Mouse (Mus musculus) hindbrain, embryonic 16.5 days (tissue): ENCODE data around the gene Macrod1. TPM values are rescaled to one million over a fixed set of nuclear protein-coding genes. Genes with fewer than 3 reads are reported as not detected.

ENCODE experiments used
- ATAC-seq: fragments of 200-750 bp; cut with Nextera tagmentation; 2 replicates; pipeline ENCODE4 v1.8.0; 2017; ENCODE audit warnings: moderate TSS enrichment, moderate library complexity
- H3K27ac ChIP-seq: fragments of 300-500 bp; sonication (generic); 2 replicates; pipeline ENCODE4 v1.5.1; 2014; ENCODE audit warnings: low read depth, mild to moderate bottlenecking, control low read depth, low read length, moderate library complexity
- H3K27me3 ChIP-seq: fragments of 300-500 bp; sonication (generic); replicated peaks from 2 replicates; pipeline ENCODE4 v1.6.1; 2014; ENCODE audit warnings: low read length; ENCODE audit not compliant: control insufficient read depth, insufficient read depth
- H3K36me3 ChIP-seq: fragments of 300-500 bp; sonication (generic); 2 replicates; pipeline ENCODE4 v1.6.1; 2014; ENCODE audit warnings: mild to moderate bottlenecking, low read length, moderate library complexity, mixed read lengths; ENCODE audit not compliant: control insufficient read depth, insufficient read depth
- H3K4me1 ChIP-seq: fragments of 300-500 bp; sonication (generic); 2 replicates; pipeline ENCODE4 v1.6.1; 2014; ENCODE audit warnings: low read depth, low read length; ENCODE audit not compliant: control insufficient read depth, insufficient read depth
- H3K4me2 ChIP-seq: fragments of 300-500 bp; sonication (generic); 2 replicates; pipeline ENCODE4 v1.6.1; 2014; ENCODE audit warnings: mild to moderate bottlenecking, low read length, control low read depth, moderate library complexity
- H3K4me3 ChIP-seq: fragments of 300-500 bp; sonication (generic); 2 replicates; pipeline ENCODE4 v1.5.1; 2014; ENCODE audit warnings: mild to moderate bottlenecking, low read length, control low read depth, moderate library complexity
- H3K9ac ChIP-seq: fragments of 300-500 bp; sonication (generic); 2 replicates; pipeline ENCODE4 v1.6.1; 2014; ENCODE audit warnings: low read depth, mild to moderate bottlenecking, control low read depth, low read length, moderate library complexity
- H3K9me3 ChIP-seq: fragments of 300-500 bp; sonication (generic); 2 replicates; pipeline ENCODE4 v1.6.1; 2014; ENCODE audit warnings: mild to moderate bottlenecking, low read length, moderate library complexity; ENCODE audit not compliant: control insufficient read depth
- WGBS: fragments of 180-500 bp; shearing (Covaris S2); extraction: QIAGEN DNeasy Blood & Tissue Kit; methylation state at CpG from one replicate; pipeline ENCODE4 v1.1.7; 2014; 5-methylcytosine and 5-hydroxymethylcytosine counted together
- polyA plus RNA-seq: library from polyadenylated mRNA; unstranded; fragments of >200 nt; fragmentation: Nextera tagmentation; extraction: Ambion mirVana; gene quantifications from 2 replicates; pipeline ENCODE4 v1.2.1, GENCODE M21; 2015

Gene Macrod1
- polyA plus RNA-seq, 1 experiment from 2014 or later = 6.3 TPM

- Histone ChIP-seq H3K4me3 (no peak overlapping the region), H3K27me3 (peaks cover 2% of the 10 kb centered on the region; the same call in 1 of the 2 replicates), H3K36me3 (no peaks in the 10 kb centered on the region), H3K9me3 (no peaks in the 10 kb centered on the region), H3K4me2 (no peak overlapping the region), H3K4me1 (peaks cover 53% of the 10 kb centered on the region), H3K9ac (peak overlapping the region; percentile 43), H3K27ac (peak overlapping the region; percentile 23; the same call in 1 of the 2 replicates)
- ATAC-seq = no peak
- WGBS = 36% methylated on average over 7 of the region's 7 CpGs
Observed at GRCm38 (mm10) chr19:7089842-7090251, 33.2 kb downstream of the Macrod1 start.

DNA sequence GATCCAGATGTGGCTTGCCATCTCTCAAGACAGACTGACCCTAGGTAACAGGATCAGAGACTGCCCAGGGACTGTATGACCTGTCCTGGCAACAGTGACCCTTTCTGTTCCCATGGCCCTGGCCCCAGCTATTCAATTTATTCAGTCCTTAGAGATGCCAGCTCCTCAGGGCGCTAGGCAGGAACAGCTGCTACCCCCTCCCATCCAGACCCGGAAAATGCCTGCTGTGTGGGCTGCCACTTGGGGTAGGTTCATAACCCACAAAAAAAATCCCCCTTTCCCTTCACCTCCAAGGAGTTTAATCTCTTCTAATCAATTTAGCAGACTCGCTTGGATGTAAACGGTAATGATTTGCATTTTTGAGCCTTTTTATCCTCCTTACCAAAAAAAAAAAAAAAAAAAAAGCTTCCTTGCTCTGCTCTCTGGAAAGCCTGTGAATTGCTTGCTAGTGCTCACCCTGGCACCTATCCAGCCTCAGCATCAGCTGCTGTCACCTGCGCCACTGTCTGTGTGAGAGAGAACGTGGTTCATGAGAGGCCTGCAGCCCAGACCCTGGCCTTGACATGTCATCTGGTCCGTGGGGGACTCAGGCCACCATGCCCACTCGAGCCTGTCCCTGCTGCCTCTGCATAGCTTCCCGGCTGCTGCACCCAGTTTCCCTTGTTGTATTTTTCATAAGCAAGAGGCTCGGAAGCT, 33.9 kb downstream of the Macrod1 start:
- 12% methylated on average over 10 of the region's 10 CpGs for WGBS
- Histone ChIP-seq H3K36me3 (no peaks in the 10 kb centered on the region), H3K4me2 (no peak overlapping the region), H3K4me1 (peaks cover 51% of the 10 kb centered on the region), H3K27me3 (peaks cover 2% of the 10 kb centered on the region; the same call in 1 of the 2 replicates), H3K9ac (peak overlapping the region; percentile 48), H3K4me3 (no peak overlapping the region), H3K27ac (peak overlapping the region; percentile 23), H3K9me3 (no peaks in the 10 kb centered on the region)
- ATAC-seq = peak; percentile 26; the same call in 1 of the 2 replicates

DNA sequence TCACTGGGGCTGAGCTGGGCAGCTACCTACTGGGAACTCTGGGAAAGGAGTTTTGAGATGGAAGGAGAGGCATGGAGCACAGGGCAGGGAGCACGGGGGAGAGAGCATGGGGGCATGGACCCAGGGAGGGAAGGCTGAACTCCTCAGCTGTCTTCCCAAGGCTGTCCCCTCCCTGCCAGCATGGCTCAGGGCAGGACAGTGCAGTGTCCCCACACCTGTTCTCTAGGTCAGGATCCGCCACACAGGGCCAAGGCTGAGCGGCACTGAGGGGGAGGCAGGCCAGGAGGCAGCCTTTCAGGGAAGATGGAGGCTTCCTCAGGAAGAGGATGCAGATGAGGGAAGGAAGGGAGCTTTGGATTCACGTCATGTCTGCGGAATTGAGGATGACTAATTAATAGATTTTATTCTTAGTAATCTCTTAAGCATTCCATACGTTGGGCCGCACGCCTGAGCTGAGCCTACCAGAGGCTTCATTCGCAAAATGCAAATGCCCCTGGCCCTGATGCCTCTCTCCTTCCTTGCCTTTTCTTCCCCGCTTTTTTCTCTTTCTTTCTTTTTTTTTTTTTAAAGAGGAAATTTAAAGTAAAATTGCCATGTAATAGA, 34.9 kb downstream of the Macrod1 start:
- peak; percentile 32 for ATAC-seq
- Histone ChIP-seq H3K9me3 (no peaks in the 10 kb centered on the region), H3K36me3 (no peaks in the 10 kb centered on the region), H3K4me3 (no peak overlapping the region), H3K9ac (no peak overlapping the region), H3K4me1 (peaks cover 51% of the 10 kb centered on the region), H3K27ac (peak overlapping the region; percentile 21; the same call in 1 of the 2 replicates), H3K4me2 (no peak overlapping the region), H3K27me3 (peaks cover 3% of the 10 kb centered on the region)
- 46% methylated on average over 10 of the region's 10 CpGs for WGBS

GRCm38 (mm10) chr19:7092756-7093155, 36.1 kb downstream of the Macrod1 start:
- Histone ChIP-seq H3K4me2 (no peak overlapping the region), H3K36me3 (no peaks in the 10 kb centered on the region), H3K9ac (no peak overlapping the region; the same call in 1 of the 2 replicates), H3K27me3 (peaks cover 10% of the 10 kb centered on the region), H3K27ac (no peak overlapping the region), H3K9me3 (no peaks in the 10 kb centered on the region), H3K4me3 (no peak overlapping the region), H3K4me1 (peaks cover 48% of the 10 kb centered on the region)
- 82% methylated on average over 5 of the region's 5 CpGs for WGBS
- no peak for ATAC-seq

DNA sequence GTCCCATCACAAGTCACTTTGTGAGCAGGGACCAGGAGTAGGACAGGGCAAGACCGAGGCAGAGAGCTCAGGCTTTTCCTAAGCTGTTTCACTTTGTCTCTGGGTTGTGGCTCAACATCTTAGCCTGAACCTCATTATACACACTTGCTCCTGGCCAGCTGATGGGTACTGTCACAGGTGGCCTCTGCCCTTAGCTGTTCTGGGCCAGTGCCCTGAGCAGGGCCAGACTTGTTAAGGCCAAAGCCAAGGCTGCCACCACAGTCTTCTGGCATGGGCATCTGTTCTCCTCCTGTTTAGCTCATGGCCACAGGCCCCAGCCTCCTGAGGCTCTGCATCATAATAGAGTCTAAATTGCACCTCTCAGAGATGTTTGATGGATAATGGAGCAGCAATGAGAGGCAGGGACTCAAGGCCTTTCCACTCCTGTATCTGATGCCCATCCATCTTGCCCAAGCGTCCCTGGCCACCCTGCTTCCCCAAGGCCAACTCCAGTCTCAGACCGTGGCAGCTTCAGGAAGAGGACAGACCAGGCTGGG, 43.1 kb downstream of the Macrod1 start:
- Histone ChIP-seq H3K9ac (no peak overlapping the region), H3K27ac (no peak overlapping the region), H3K4me1 (peaks cover 26% of the 10 kb centered on the region), H3K9me3 (no peaks in the 10 kb centered on the region), H3K27me3 (peaks cover 10% of the 10 kb centered on the region), H3K36me3 (no peaks in the 10 kb centered on the region), H3K4me3 (no peak overlapping the region), H3K4me2 (no peak overlapping the region)
- ATAC-seq = no peak
- 68% methylated on average over 3 of the region's 3 CpGs for WGBS

DNA sequence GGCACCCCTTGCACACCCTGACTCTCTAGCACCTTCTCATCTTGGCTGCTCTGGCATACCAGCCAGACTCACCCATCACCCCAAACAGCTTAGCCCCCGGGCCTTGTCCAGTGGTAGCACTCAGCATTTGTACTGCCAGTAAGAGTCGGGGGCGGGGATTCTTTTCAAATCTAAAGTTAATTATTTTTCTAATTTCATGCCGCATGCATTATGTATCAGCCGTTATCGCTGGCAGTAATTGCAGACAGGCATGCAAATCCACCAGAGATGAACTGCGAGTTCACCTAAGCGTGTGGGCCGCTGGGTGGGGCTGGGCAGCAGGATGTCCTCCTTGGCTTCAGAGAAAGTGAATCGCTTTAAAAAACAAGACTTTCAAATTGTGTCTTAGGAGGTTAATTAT, 45.4 kb downstream of the Macrod1 start:
- Histone ChIP-seq H3K36me3 (no peaks in the 10 kb centered on the region), H3K9ac (no peak overlapping the region), H3K9me3 (no peaks in the 10 kb centered on the region), H3K4me1 (peaks cover 32% of the 10 kb centered on the region), H3K27me3 (peaks cover 3% of the 10 kb centered on the region; the same call in 1 of the 2 replicates), H3K27ac (no peak overlapping the region), H3K4me2 (no peak overlapping the region), H3K4me3 (no peak overlapping the region)
- WGBS = 49% methylated on average over 10 of the region's 10 CpGs
- no peak for ATAC-seq

- Histone ChIP-seq H3K9me3 (no peaks in the 10 kb centered on the region), H3K4me3 (no peak overlapping the region), H3K4me2 (peak overlapping the region; percentile 33; the same call in 1 of the 2 replicates), H3K27ac (peak overlapping the region; percentile 45; the same call in 1 of the 2 replicates), H3K27me3 (no peaks in the 10 kb centered on the region; the same call in 1 of the 2 replicates), H3K36me3 (no peaks in the 10 kb centered on the region), H3K4me1 (peaks cover 37% of the 10 kb centered on the region), H3K9ac (peak overlapping the region; percentile 28)
- no peak for ATAC-seq
- WGBS = 53% methylated on average over 4 of the region's 4 CpGs
Observed at GRCm38 (mm10) chr19:7103349-7103992, 46.9 kb downstream of the Macrod1 start.

GRCm38 (mm10) chr19:7103993-7104401, 47.4 kb downstream of the Macrod1 start:
- H3K4me3 ChIP-seq = no peak overlapping the region
- WGBS = 20% methylated on average over 19 of the region's 19 CpGs
- H3K4me2 ChIP-seq = peak overlapping the region; percentile 33
- peak overlapping the region; percentile 42; the same call in 1 of the 2 replicates for H3K9ac ChIP-seq
- no peaks in the 10 kb centered on the region for H3K36me3 ChIP-seq
- no peaks in the 10 kb centered on the region for H3K9me3 ChIP-seq
- no peaks in the 10 kb centered on the region for H3K27me3 ChIP-seq
- peaks cover 37% of the 10 kb centered on the region for H3K4me1 ChIP-seq
- ATAC-seq = peak; percentile 31
- peak overlapping the region; percentile 6; the same call in 1 of the 2 replicates for H3K27ac ChIP-seq

DNA sequence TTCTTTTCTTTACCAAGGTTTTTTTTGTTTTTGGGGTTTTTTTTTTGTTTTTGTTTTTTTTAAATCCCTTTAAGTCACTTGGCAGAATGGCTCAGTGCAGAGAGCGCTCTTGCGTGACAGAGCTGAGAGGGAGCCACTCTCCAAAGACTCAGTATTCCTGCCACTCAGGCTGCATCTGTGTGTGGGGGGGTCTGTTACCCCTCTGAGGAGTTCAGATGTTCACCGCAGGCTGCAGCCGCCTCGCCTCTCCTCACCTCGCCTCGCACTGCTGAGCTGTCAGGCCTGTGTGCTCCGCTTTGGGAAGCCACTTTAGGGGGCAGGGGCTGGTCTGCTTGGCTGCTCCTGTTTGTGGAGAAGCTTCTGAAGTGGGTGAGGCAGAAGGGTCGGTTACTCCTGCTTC, 48.9 kb downstream of the Macrod1 start, which contains the start of gene Flrt1:
Gene Flrt1 (minus strand): TSS at position 186 of the 400 bp plus-strand sequence.
- H3K27me3 ChIP-seq = no peaks in the 10 kb centered on the region
- peaks cover 41% of the 10 kb centered on the region for H3K4me1 ChIP-seq
- 31% methylated on average over 9 of the region's 9 CpGs for WGBS
- no peak within 1 kb of the TSS for H3K4me2 ChIP-seq
- H3K9me3 ChIP-seq = no peaks in the 10 kb centered on the region
- H3K4me3 ChIP-seq = no peak within 1 kb of the TSS
- no peak within 1 kb of the TSS for H3K27ac ChIP-seq
- H3K36me3 ChIP-seq = no peaks in the 10 kb centered on the region
- H3K9ac ChIP-seq = no peak within 1 kb of the TSS
- peak; percentile 13; the same call in 1 of the 2 replicates for ATAC-seq
